Mouse (Mus musculus): ENCODE data around the gene Epb41. TPM values are rescaled to one million over a fixed set of nuclear protein-coding genes. Genes with fewer than 3 reads are reported as not detected.

The Epb41 gene
- total RNA-seq, 2 experiments from 2014 or later = 28.9 to 31.9 TPM

- intact Hi-C loops (cut with DNase I) = no loop called here
- DNase-seq (ENCODE audit: extremely low spot score in 1 of 2, low spot score in 2 of 2) = no peak
These were observed 23.5 kb downstream of the Epb41 start for GRCm38 (mm10) chr4:132051321-132052275.

DNA sequence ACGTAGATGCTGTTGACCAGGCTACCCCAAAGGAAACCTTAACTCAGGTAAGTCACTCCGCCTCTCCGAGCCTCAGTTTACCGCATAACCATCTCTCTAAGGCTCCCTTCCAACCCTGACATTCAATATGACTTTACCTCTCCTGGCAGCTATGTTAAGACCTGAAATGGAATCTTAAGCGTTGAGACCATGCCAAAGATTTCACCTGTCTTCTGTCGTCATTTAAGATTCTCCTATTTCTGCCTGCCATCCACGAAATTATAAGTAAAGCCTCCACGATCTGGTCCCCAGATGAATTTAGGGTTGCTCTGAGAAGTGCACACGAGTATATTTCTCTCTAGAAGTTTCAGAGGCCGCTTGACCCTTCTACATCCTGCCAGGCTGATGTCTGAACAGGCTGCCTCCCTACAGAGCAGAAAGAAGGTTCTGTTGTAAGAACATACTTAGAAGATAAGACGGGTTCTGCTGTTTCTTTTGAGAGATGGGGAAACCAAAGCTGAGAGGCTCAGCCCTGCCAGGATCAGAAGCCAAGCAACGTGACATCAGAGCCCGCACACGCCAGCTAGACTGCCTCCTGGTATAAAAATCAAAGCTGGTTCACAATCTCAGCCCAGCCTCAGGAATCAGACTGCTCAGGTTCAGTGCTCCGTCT, 25.4 kb downstream of the Epb41 start:
- no peak for DNase-seq (ENCODE audit: extremely low spot score in 1 of 2, low spot score in 2 of 2)
- intact Hi-C loops (cut with DNase I) = no loop called here

DNA sequence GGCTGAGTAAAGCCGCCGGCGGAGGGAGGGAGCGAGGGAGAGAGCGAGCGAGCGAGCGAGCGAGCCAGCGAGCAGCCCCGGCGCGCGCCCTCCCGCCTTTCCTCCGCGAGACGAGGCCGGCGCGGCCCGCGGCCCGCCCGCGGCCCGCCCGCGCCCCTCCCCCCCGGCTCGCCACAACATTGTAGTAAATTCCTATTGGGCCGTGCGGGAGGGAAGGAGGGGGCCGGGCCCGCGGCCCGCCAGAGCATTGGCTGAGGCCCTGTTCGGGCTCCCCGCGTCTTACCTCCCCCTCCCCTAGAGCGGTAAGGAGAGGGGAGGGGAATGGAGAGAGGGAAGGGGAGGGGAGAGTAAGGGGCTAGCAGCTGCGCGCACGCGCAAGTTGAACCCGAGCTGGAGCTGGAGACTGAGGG, 26.1 kb downstream of the Epb41 start:
- DNase-seq (ENCODE audit: extremely low spot score in 1 of 2, low spot score in 2 of 2) = peak; percentile 89 to 93
- intact Hi-C loops (cut with DNase I) = no loop called here

DNA sequence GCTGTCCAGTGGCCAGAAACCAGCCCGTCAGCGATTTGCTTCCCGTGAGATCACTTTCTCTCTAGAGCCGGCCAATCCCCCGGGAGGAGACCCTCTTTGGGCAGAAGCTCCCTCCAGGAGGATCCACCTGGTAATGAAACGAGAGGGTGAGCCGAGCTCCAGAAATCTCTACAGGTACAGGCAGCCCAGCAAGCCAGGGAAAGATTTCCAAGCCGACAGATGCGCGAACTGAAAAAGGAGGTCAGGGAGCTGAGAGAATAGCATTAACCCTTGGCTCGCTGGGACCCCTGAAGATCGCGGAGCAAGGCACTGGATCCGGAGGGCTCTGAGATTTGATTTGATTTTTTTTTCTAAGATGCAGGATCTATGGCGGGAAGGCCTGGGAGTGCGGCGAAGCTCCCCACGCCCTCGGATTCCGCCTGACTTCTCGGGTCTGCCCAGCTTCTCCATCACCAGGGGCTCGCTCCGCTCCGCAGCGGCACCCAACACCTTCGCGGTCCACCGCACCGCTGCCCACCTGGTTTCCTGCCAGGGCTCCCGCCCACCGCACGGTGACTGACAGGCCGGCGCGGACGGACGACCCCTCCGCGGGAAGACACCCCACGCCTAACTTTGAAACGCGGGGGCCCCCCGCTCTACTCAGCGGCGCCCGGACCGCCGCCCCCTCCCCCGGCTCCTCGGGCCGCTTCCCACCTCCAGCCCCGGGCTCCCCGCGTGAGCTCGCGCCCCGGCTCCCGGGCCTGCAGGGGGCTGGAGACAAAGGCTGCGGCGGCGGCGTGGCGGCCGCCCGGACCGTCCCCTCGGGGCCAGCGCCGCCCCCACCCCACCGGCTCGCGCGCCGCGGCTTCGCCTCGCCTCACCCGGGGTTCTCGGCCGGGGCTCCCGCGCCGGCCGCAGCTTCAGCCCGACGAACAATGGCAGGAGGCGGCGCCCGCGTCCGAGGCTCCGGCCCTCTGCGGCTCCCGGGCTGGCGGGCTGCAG, 26.8 kb downstream of the Epb41 start:
- DNase-seq (ENCODE audit: extremely low spot score in 1 of 2, low spot score in 2 of 2) = peak in 1 of 2 experiments; percentile 64
- intact Hi-C loops (cut with DNase I) = no loop called here

DNA sequence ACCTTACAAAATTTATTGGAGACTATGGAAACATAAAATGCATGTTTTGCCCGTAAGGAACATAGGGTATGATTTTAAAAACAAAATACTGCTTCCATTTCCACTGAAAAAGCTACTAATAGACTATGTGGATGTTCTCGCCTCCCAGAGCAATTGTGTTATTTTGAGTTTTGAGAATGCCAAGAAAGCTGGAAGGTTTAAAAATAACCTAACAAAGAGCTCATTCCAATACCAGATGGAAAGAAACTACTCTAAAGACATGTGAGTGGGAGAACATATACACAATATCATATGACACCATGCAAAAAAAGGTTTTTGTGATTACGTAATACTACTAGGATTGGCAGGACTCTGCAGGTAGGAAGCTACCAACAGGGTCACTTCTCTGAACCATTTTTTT, 31.4 kb downstream of the Epb41 start:
- intact Hi-C loops (cut with DNase I) = no loop called here
- no peak for DNase-seq (ENCODE audit: extremely low spot score in 1 of 2, low spot score in 2 of 2)

- intact Hi-C loops (cut with DNase I) = no loop called here
- DNase-seq (ENCODE audit: extremely low spot score in 1 of 2, low spot score in 2 of 2) = no peak
These were observed 33.4 kb downstream of the Epb41 start for GRCm38 (mm10) chr4:132041471-132042332.

GRCm38 (mm10) chr4:132039975-132040645, 35.0 kb downstream of the Epb41 start:
- intact Hi-C loops (cut with DNase I) = no loop called here

GRCm38 (mm10) chr4:132039521-132039920, 35.6 kb downstream of the Epb41 start:
- intact Hi-C loops (cut with DNase I) = no loop called here
- DNase-seq (ENCODE audit: extremely low spot score in 1 of 2, low spot score in 2 of 2) = no peak

More at GRCm38 (mm10) chr4:132039975-132040645, 35.0 kb downstream of the Epb41 start:
- DNase-seq (ENCODE audit: extremely low spot score in 1 of 2, low spot score in 2 of 2) = no peak

DNA sequence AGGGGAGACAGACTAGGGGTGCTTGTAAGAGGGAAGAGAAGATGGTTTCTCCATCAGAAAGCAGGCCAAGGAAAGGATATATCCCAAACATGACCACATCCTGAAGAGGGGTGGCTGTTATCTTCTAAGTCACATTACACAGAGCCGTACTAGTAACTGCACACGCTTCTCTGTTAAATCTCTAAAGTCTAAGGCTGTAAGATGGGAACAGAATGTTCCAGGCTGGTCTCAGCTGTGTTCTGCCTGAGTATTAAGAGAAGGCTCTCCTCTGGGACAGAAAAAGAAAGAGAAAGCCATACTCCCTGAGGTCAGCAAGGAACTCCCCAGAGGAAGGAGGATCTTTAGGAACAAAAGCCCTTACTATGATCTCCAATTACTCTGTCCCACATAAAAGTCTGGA, 36.3 kb downstream of the Epb41 start:
- DNase-seq (ENCODE audit: extremely low spot score in 1 of 2, low spot score in 2 of 2) = no peak
- intact Hi-C loops (cut with DNase I) = no loop called here

GRCm38 (mm10) chr4:132037991-132038390, 37.1 kb downstream of the Epb41 start:
- intact Hi-C loops (cut with DNase I) = no loop called here
- no peak for DNase-seq (ENCODE audit: extremely low spot score in 1 of 2, low spot score in 2 of 2)

DNA sequence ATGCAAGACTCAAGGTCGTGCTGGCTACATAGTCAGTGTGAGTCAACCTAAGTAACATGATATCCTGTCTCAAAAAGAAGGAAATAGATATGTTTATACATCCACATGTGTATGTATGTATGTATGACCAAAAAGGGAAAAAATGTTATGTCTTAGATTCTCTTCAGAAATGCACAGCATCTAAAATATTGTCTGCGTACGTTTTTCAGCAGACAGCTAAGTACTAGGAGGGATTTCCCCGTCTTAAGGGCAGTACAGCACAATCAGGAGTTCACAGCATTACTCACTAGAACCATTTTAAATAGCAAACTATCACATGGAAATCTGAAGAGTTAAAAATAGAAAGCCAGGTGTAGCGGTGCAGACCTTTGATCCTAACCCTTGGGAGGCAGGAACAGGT, 38.0 kb downstream of the Epb41 start:
- DNase-seq (ENCODE audit: extremely low spot score in 1 of 2, low spot score in 2 of 2) = no peak
- intact Hi-C loops (cut with DNase I) = no loop called here

DNA sequence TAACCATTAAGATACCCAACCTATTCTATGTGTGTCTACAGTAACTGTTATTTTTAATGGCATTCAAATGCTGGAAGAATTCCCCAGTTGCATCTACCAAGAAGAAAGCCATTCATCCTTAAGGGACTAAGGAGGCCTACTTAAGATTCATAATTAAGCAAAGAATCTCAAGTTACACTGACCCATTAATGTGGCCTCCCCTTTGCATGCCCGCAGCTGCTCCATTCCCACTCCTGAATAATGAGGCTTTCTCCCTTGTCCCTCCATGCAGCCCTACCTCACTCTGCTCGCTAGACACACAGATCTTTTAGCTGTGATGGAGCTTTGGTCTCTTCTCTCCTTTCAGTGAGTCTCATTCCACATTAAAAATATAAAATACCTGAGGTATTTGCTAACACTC, 40.9 kb downstream of the Epb41 start:
- intact Hi-C loops (cut with DNase I) = no loop called here
- DNase-seq (ENCODE audit: extremely low spot score in 1 of 2, low spot score in 2 of 2) = no peak

DNA sequence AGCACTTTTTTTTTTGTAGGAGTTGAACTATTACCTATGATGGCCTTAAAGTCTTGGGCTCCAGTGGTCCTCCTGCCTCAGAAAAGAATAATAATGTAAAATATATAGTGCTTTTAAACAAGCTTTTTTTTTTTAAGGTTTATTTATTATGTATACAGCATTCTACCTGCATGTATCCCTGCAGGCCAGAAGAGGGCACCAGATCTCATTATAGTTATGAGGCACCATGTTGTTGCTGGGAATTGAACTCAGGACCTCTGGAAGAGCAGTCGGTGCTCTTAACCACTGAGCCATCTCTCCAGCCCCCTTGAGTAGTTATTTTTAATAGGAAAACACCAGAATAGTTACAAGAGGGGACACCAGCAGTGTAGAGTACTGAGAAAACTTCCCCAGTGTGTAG, 41.9 kb downstream of the Epb41 start:
- intact Hi-C loops (cut with DNase I) = no loop called here
- no peak for DNase-seq (ENCODE audit: extremely low spot score in 1 of 2, low spot score in 2 of 2)

- DNase-seq (ENCODE audit: extremely low spot score in 1 of 2, low spot score in 2 of 2) = no peak
- intact Hi-C loops (cut with DNase I) = no loop called here
These were observed 45.0 kb downstream of the Epb41 start for GRCm38 (mm10) chr4:132029851-132030741.

- no peak for DNase-seq (ENCODE audit: extremely low spot score in 1 of 2, low spot score in 2 of 2)
- intact Hi-C loops (cut with DNase I) = no loop called here
These were observed 47.3 kb downstream of the Epb41 start for GRCm38 (mm10) chr4:132027806-132028205.

GRCm38 (mm10) chr4:132027167-132027566, 48.0 kb downstream of the Epb41 start:
- DNase-seq (ENCODE audit: extremely low spot score in 1 of 2, low spot score in 2 of 2) = no peak
- intact Hi-C loops (cut with DNase I) = no loop called here

Measured in left cerebral cortex, postnatal 10 days (tissue).